Mouse (Mus musculus) C2C12 (cell line): Measurements from ENCODE around the gene Gm49405.

Experiments
- CEBPB ChIP-seq: IDR thresholded peaks from one replicate; pipeline ENCODE4 v1.6.1; 2011; ENCODE audit warnings: low read depth, mild to moderate bottlenecking, control low read depth, moderate library complexity
- CTCF ChIP-seq: IDR thresholded peaks from one replicate; pipeline ENCODE4 v1.5.1; 2011; ENCODE audit not compliant: control insufficient read depth, insufficient read depth, insufficient read length
- FOSL1 ChIP-seq: IDR thresholded peaks from one replicate; pipeline ENCODE4 v1.8.0; 2011; ENCODE audit warnings: mild to moderate bottlenecking, low read length; ENCODE audit not compliant: poor library complexity, insufficient read depth, severe bottlenecking
- MYOD1 ChIP-seq: IDR thresholded peaks from one replicate; pipeline ENCODE4 v1.6.1; 2011; ENCODE audit warnings: low read depth; ENCODE audit not compliant: control insufficient read depth, insufficient read length

DNA sequence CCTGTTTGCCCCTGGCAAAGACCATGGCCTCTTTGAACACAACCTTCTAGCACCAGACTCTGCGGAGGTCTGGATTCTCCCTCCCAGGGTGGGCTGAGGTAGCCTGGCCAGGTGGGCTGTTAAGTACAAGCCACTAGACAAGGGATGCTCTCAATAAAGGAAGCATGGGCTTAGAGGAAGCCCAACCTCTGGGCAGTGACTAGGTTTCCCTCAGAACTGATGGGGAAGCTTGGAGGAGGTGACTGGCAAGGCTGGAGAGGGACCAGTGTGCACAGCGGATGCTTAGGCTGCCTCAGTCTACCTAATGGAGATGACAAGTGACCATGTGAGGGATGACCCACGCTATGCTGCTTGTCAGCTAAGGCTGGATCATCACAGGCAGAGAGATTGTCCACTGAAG lies 8.5 kb upstream of the Gm49405 start:
- TF ChIP-seq CEBPB (no peak), CTCF (no peak), FOSL1 (no peak), MYOD1 (no peak)
